Mouse (Mus musculus): Measurements from ENCODE around the gene H2al1d. TPM values are rescaled to one million over a fixed set of nuclear protein-coding genes. Genes with fewer than 3 reads are reported as not detected.
A peak's percentile ranks its signal among the peaks of the same experiment; 100 is the strongest.
"Not testable (repeated sequence)": the region's sequence is repeated elsewhere in the genome, so short reads cannot be mapped to it uniquely, and the experiment has no call there.

The H2al1d gene
- total RNA-seq (2021) = not detected in 2 replicates
- long read RNA-seq = 0 reads

DNA sequence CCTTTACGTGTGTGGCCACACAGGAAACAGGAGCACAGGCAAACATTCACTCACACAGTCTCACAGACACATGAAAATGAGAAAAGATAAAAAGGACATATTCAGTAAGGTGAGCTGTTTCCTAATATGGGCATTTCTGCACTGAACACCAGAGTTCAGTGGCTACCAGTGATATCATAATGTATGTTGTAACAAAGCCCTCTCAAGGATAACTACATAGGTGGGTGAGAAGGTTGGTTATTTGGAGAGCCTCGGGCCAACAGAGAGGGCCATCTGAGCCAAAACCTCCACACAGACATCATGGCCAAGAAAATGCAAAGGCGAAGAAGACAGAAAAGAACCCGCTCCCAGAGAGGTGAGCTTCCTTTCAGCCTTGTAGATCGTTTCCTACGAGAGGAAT is at the start of gene H2al1d:
H2al1d (plus strand) TSS at position 301 of the 400 bp plus-strand sequence.
- not testable (repeated sequence) for DNase-seq

GRCm38 (mm10) chrX:11264918-11265317 is 43.7 kb upstream of the H2al1d start:
- DNase-seq = no peak

- no peak for DNase-seq
These were observed 40.8 kb upstream of the H2al1d start for GRCm38 (mm10) chrX:11267791-11268190.

GRCm38 (mm10) chrX:11269074-11269473 is 39.5 kb upstream of the H2al1d start:
- peak; percentile 6 for DNase-seq

DNA sequence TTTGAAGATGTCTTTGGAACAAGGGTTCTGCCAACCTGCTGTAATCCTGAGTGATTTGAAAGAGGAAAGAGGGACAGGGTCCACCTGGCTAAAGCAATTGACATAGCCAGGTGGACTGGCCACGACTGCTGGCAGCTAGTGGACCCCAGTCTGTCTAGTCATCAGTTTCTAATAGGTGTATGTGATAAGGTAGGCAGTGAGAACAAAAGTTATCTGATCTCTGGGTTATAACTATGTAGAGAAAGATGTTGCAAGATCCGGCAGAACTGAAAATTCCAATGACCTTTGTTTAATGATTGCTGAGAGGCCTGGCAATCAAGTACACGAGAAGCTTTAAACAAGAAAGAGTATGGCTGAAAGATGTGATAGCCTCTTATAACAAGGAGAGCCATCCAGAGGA is 35.4 kb upstream of the H2al1d start:
- DNase-seq = no peak

DNA sequence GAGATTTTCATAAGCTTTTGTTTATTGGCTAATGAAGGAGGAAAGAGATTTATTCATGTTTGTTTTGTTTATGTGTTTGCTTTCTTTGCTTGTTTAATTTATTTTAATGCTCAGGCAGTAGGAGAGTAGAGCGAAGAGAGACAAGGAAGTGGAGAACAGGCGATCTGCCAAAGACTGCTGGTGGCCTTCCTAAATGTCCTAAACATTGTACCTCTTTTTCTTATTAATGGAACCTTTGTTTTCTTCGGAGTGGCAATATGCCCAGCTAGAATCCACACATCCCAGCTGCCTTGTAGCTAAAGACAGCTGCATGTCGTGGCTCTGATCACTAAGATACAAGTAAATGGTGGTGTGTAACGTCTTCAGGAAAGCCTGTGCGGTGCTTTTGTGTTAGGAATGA is 31.5 kb upstream of the H2al1d start:
- DNase-seq = no peak

DNA sequence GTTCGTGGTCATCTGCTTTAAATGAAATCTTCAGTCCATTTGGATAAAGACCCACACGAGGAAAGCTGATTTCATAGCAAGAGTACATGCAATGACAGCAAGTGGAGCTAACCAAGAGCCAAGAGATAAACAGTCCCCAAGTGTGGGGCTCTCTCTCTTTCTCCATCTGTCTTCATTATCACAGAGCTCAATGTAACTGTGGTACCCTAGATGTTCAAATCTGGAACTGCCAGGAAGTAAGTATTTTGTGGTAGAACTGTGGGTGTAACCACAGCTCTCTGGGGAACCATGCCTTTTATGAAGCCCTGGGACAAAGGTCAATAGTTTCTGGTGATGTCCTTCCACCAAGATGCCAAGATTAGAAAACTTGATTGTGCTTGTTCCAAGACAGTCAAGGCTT is 27.9 kb upstream of the H2al1d start:
- DNase-seq = no peak

- DNase-seq = no peak
These were observed 20.2 kb upstream of the H2al1d start for GRCm38 (mm10) chrX:11288306-11288882.

DNA sequence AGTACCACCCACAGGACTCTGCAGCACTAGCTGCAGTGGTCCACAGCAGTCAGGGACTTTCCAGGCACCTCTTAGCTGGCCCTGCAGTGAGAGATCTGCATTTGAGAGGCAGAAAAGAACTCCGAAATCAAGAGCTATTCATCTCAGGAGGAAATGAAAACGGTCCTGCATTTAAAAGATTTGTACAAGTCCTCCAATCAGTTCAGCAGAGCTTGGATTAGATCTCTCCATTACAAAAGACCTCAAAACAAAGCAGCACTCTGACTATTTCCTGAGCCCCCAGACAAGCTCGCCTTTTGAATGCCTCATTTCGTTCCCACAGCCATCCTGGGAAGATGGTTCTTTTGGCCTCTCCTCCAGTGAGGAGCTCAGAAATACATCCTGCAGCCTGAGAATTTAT is 19.4 kb upstream of the H2al1d start:
- DNase-seq = no peak

DNA sequence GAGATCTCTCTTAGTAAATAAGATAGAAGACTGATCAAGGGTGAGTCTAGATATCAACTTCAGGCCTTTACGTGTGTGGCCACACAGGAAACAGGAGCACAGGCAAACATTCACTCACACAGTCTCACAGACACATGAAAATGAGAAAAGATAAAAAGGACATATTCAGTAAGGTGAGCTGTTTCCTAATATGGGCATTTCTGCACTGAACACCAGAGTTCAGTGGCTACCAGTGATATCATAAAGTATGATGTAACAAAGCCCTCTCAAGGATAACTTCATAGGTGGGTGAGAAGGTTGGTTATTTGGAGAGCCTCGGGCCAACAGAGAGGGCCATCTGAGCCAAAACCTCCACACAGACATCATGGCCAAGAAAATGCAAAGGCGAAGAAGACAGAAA is 9.7 kb upstream of the H2al1d start, which contains the start of gene H2al1a:
H2al1a (plus strand) TSS at position 301 of the 400 bp plus-strand sequence.
- DNase-seq = not testable (repeated sequence)

- not testable (repeated sequence) for DNase-seq
These were observed 6.5 kb upstream of the H2al1d start, which contains the start of gene H2al1b for GRCm38 (mm10) chrX:11302132-11302531. Gene H2al1b, plus strand, starts transcription at chrX:11302432.

GRCm38 (mm10) chrX:11305355-11305754 is 3.3 kb upstream of the H2al1d start, which contains the start of gene H2al1c:
Gene H2al1c, plus strand, starts transcription at chrX:11305655.
- DNase-seq = not testable (repeated sequence)

DNA sequence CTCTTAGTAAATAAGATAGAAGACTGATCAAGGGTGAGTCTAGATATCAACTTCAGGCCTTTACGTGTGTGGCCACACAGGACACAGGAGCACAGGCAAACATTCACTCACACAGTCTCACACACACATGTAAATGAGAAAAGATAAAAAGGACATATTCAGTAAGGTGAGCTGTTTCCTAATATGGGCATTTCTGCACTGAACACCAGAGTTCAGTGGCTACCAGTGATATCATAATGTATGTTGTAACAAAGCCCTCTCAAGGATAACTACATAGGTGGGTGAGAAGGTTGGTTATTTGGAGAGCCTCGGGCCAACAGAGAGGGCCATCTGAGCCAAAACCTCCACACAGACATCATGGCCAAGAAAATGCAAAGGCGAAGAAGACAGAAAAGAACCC is 3.0 kb downstream of the H2al1d start, which contains the start of gene H2al1e:
H2al1e (plus strand) TSS at position 301 of the 400 bp plus-strand sequence.
- not testable (repeated sequence) for DNase-seq

GRCm38 (mm10) chrX:11314858-11315257 is 6.2 kb downstream of the H2al1d start, which contains the start of gene H2al1f:
Gene H2al1f, plus strand, starts transcription at chrX:11315158.
- not testable (repeated sequence) for DNase-seq

GRCm38 (mm10) chrX:11317956-11318355 is 9.3 kb downstream of the H2al1d start, which contains the start of gene H2al1g:
Gene H2al1g, plus strand, starts transcription at chrX:11318256.
- not testable (repeated sequence) for DNase-seq

GRCm38 (mm10) chrX:11321192-11321591 is 12.6 kb downstream of the H2al1d start, which contains the start of gene H2al1h:
Gene H2al1h, plus strand, starts transcription at chrX:11321492.
- not testable (repeated sequence) for DNase-seq

DNA sequence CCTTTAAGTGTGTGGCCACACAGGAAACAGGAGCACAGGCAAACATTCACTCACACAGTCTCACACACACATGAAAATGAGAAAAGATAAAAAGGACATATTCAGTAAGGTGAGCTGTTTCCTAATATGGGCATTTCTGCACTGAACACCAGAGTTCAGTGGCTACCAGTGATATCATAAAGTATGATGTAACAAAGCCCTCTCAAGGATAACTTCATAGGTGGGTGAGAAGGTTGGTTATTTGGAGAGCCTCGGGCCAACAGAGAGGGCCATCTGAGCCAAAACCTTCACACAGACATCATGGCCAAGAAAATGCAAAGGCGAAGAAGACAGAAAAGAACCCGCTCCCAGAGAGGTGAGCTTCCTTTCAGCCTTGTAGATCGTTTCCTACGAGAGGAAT is 15.7 kb downstream of the H2al1d start, which contains the start of gene H2al1i:
H2al1i (plus strand) TSS at position 301 of the 400 bp plus-strand sequence.
- not testable (repeated sequence) for DNase-seq

DNA sequence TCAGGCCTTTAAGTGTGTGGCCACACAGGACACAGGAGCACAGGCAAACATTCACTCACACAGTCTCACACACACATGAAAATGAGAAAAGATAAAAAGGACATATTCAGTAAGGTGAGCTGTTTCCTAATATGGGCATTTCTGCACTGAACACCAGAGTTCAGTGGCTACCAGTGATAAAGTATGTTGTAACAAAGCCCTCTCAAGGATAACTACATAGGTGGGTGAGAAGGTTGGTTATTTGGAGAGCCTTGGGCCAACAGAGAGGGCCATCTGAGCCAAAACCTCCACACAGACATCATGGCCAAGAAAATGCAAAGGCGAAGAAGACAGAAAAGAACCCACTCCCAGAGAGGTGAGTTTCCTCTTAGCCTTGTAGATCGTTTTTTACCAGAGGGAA is 18.9 kb downstream of the H2al1d start, which contains the start of gene H2al1j:
H2al1j (plus strand) TSS at position 301 of the 400 bp plus-strand sequence.
- DNase-seq = not testable (repeated sequence)

DNA sequence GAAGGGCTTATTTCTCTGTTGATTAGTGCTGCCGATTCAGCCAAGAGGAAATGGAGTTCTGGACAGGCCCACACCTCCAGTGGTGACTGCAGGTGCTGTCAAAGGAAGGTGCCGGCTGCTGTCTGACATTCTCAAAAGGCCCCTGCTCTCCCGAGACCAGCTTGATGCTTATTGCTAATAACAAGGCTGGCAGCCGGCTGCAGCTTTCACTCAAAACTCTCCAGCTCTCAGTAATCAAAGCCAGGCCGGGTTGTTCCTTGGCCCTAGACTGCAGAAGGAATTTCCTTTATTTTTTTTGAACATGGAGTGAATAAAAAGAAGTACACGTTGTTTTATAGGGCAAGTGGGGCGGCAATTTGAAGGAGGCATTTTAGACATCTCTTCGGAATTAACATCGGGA is 37.1 kb downstream of the H2al1d start:
- no peak for DNase-seq

DNA sequence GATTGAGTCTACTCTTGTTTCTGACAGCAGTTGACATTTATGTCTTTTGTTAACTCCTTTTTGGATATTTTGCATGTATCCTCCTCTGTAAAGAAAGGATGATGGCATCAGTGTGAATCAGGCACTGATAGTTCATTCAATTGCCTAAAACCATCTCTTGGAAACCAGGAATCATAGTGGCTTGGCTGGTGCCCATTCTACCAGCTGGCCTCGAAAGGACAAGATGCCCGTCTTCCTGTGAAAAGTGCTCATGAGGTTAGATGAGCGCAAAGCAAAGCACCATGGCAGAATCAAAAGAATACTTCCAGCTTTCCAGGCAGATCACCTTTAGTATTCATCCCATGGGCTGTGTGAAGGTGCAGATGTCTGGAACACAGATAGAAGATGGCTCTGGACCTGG is 38.1 kb downstream of the H2al1d start:
- no peak for DNase-seq

Data from adrenal gland, postnatal 25 days (tissue).